Mouse (Mus musculus): ENCODE results near the gene Gabrp.

GRCm38 (mm10) chr11:33550861-33551560 lies 27.7 kb downstream of the Gabrp start:
- TF ChIP-seq CTCF (IDR thresholded peaks at IDR 0.05; ENCODE audit: low read depth, low read length) (no peak), POLR2A (IDR thresholded peaks at IDR 0.05; ENCODE audit: insufficient read depth, low read length) (no peak), EP300 (IDR thresholded peaks at IDR 0.05; ENCODE audit: insufficient read depth, low read depth, low read length) (0 out of 2 replicates have a peak, but pooled peaks have one; percentile 18)
